37 mouse cellular contexts compared by ENCODE assay signal in the genomic region with DNA sequence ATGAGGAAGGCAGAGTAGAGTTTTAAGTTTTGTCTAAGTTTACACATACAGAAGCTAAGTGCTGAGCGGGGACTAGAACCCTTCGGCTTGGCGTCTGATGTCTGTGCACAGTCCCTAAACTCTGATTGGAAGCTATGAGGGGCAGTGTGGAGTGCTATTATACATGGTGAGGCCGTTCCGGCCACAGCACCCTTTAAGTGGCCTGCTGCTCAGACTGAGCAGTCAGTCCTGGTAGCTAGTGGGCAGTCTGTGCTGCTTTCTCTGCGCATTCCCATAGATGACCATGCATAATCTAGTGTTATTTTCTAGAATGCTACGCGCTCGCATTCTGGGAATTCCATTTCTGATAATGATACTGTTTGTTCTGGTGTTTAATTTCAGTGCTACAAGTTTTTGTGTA. TPM values are rescaled to one million over a fixed set of nuclear protein-coding genes. Genes with fewer than 3 reads are reported as not detected.
A peak's percentile ranks its signal among the peaks of the same experiment; 100 is the strongest.
DNase-seq lines count a peak whose midpoint lies in the region; ATAC-seq and TF ChIP-seq lines count a peak whose summit lies in the region.
"Had no signal": no experiment of that assay in that cellular context is flagged by ENCODE, and none has a peak within 500 bp of the region (broad histone marks: within the 10 kb centered on the region; RNA-seq: fewer than 3 reads in every experiment).

No protein-coding gene starts in this region.

- ATAC-seq in Patski: peak; percentile 35
- ATAC-seq: CD4-positive, CD25-positive, alpha-beta regulatory T cell, adult 4 months; forebrain, embryonic 13.5 days; forebrain, embryonic 16.5 days; hindbrain, postnatal 0 days; inflammation-experienced regulatory T-cells, adult 6 months had no signal

- CTCF ChIA-PET in Patski (lab: Charles Lee): interaction anchor here (0.8 to 8.2 kb wide), 8 partner anchors 9 to 196 kb away, joined by 3 to 50 read pairs (median 4); no protein-coding TSS in a partner anchor

- in situ Hi-C loops in Patski (cut with MboI; ENCODE audit: low pct_unique_long_range_greater_than_20kb): loop anchor here (5.0 to 25.0 kb wide), 4 partner anchors 59 to 556 kb away; partner anchors contain the start of genes Gm13271, Gm13283 and Gm13290

- peak; percentile 8 for TF ChIP-seq CTCF in Patski (IDR thresholded peaks at IDR 0.05)

- intact Hi-C loops in gastrocnemius, postnatal 36 days (cut with DNase I): no loop called here

- POLR2A ChIA-PET in Patski (lab: Charles Lee): interaction anchor here (0.6 to 4.2 kb wide), 6 partner anchors 17 to 197 kb away, joined by 3 to 25 read pairs (median 4); no protein-coding TSS in a partner anchor

- H3K27me3 ChIP-seq in Patski: no peaks in the 10 kb centered on the region

- DNase-seq in 3134 (ENCODE audit: extremely low read depth, insufficient read length, low spot score) (peak; percentile 53), 3T3-L1 (ENCODE audit: low read depth, low spot score) (peak; percentile 56), Patski (ENCODE audit: low read depth, low spot score) (no peak)
- no peak for DNase-seq in layer of hippocampus, adult 18-20 months (ENCODE audit: low spot score in 2 of 2)
- no peak for DNase-seq in gastrocnemius, postnatal 36 days
- no peak for DNase-seq in adrenal gland, postnatal 4 days (ENCODE audit: low spot score in 2 of 2)
- DNase-seq: adrenal gland, postnatal 14 days; B cell, adult 2 months; cerebellum, adult 11-12 months; cerebellum, adult 8-10 months; cerebellum, postnatal 10 days; cerebellum, postnatal 36 days; embryo, embryonic 11 days; gastrocnemius, postnatal 10 days; heart, adult 18-20 months; heart, postnatal 14 days; heart, postnatal 4 days; kidney, adult 11 months had no signal

RNA-seq across cellular contexts. Expression of gene Ifne, which starts 51.2 kb away (rescaled TPM):
- polyA plus RNA-seq in Patski (2021): 0.15 TPM
- not detected for total RNA-seq in layer of hippocampus, adult 18-20 months (2021)
- not detected for total RNA-seq in gastrocnemius, postnatal 36 days (2021)
- total RNA-seq in adrenal gland, postnatal 4 days (2021): not detected
- total RNA-seq: adrenal gland, adult 18-20 months; adrenal gland, postnatal 14 days; gastrocnemius, adult 18-20 months; gastrocnemius, postnatal 10 days; heart, adult 18-20 months; heart, postnatal 14 days; heart, postnatal 4 days; hindbrain, postnatal 0 days; MEL had no signal
- polyA plus RNA-seq: brain, embryonic 14.5 days; CD4-positive, CD25-positive, alpha-beta regulatory T cell, adult 4 months; cortical plate, adult 2 months; embryonic facial prominence, embryonic 10.5 days; embryonic facial prominence, embryonic 13.5 days; forebrain, embryonic 10.5 days; forebrain, embryonic 13.5 days; forebrain, embryonic 16.5 days; gonadal fat pad, adult 2 months; heart, embryonic 10.5 days; heart, embryonic 13.5 days; heart, embryonic 16.5 days; hindbrain, embryonic 11.5 days; hindbrain, embryonic 14.5 days; hindbrain, postnatal 0 days; inflammation-experienced regulatory T-cells, adult 6 months had no signal

Comparison
In these comparisons a context has a peak if more than half of its experiments do, and no peak if none do; other contexts are left out.
1. DNase-seq: peak in 3134 (single experiment) and 3T3-L1 (single experiment); none in Patski (single experiment), layer of hippocampus, adult 18-20 months (0 of 2), gastrocnemius, postnatal 36 days (0 of 2) and adrenal gland, postnatal 4 days (0 of 2).